In genomic region chr16:37653058-37653457, GRCm38 (mm10) we compare ENCODE assay signal across 9 mouse cellular contexts. TPM values are rescaled to one million over a fixed set of nuclear protein-coding genes. Genes with fewer than 3 reads are reported as not detected.
DNase-seq lines count a peak whose midpoint lies in the region; ATAC-seq and TF ChIP-seq lines count a peak whose summit lies in the region.
"Had no signal": no experiment of that assay in that cellular context is flagged by ENCODE, and none has a peak within 500 bp of the region (broad histone marks: within the 10 kb centered on the region; RNA-seq: fewer than 3 reads in every experiment).

No protein-coding gene starts in this region.

- 64% methylated on average over 1 of the region's 1 CpGs for WGBS in heart, postnatal 0 days
- 67% methylated on average over 1 of the region's 1 CpGs for WGBS in liver, embryonic 16.5 days (ENCODE audit: insufficient replicate concordance)

- TF ChIP-seq EP300 in heart, postnatal 0 days (IDR thresholded peaks at IDR 0.05; ENCODE audit: low read depth) = no peak

- H3ac ChIP-seq in C2C12 (ENCODE audit: control insufficient read depth, insufficient read length, low read depth) = no peak overlapping the region

- peaks cover 41% of the 10 kb centered on the region for H3K4me1 ChIP-seq in erythroblast, embryonic 14.5 days (ENCODE audit: control insufficient read depth)
- H3K4me1 ChIP-seq in heart, postnatal 0 days (ENCODE audit: control insufficient read depth, insufficient read depth) = peaks cover 17% of the 10 kb centered on the region
- H3K4me1 ChIP-seq in liver, embryonic 16.5 days (ENCODE audit: control insufficient read depth, low read depth, low read length) = peaks cover 21% of the 10 kb centered on the region

- peaks cover 28% of the 10 kb centered on the region for H3K79me3 ChIP-seq in C2C12 (ENCODE audit: low read depth)

- no peaks in the 10 kb centered on the region for H3K9me3 ChIP-seq in erythroblast, embryonic 14.5 days (ENCODE audit: control insufficient read depth, low read length)
- H3K9me3 ChIP-seq in heart, postnatal 0 days (replicated peaks; ENCODE audit: control insufficient read depth, low read length) = no peaks in the 10 kb centered on the region
- H3K9me3 ChIP-seq in liver, embryonic 16.5 days (replicated peaks; ENCODE audit: control insufficient read depth, low read length) = no peaks in the 10 kb centered on the region

- DNase-seq in heart, postnatal 0 days (ENCODE audit: low spot score) = no peak
- DNase-seq in adrenal gland, adult 2 months = no peak
- DNase-seq in lung, postnatal 10 days = no peak
- DNase-seq: right cerebral cortex, postnatal 14 days had no signal

- H3K4me3 ChIP-seq in erythroblast, embryonic 14.5 days (replicated peaks) = peak overlapping the region; percentile 91
- H3K4me3 ChIP-seq in C2C12 (ENCODE audit: insufficient read depth, poor library complexity, severe bottlenecking) = peak overlapping the region; percentile 69
- peak overlapping the region; percentile 76 for H3K4me3 ChIP-seq in heart, postnatal 0 days (ENCODE audit: low read depth, low read length)
- H3K4me3 ChIP-seq in liver, embryonic 16.5 days (ENCODE audit: low read depth, low read length) = peak overlapping the region; percentile 84

- peak overlapping the region; percentile 86 for H3K4me2 ChIP-seq in heart, postnatal 0 days (ENCODE audit: low read depth, low read length)
- peak overlapping the region; percentile 82 for H3K4me2 ChIP-seq in liver, embryonic 16.5 days (ENCODE audit: low read depth, low read length)

- no peak for TF ChIP-seq CTCF in C2C12 (IDR thresholded peaks at IDR 0.05; ENCODE audit: control insufficient read depth, insufficient read depth, insufficient read length)
- TF ChIP-seq CTCF in heart, postnatal 0 days (IDR thresholded peaks at IDR 0.05; ENCODE audit: low read depth) = no peak

- no peaks in the 10 kb centered on the region for H3K27me3 ChIP-seq in erythroblast, embryonic 14.5 days (ENCODE audit: control insufficient read depth)
- no peaks in the 10 kb centered on the region for H3K27me3 ChIP-seq in C2C12 (ENCODE audit: control insufficient read depth, insufficient read depth, insufficient read length)
- H3K27me3 ChIP-seq in heart, postnatal 0 days (ENCODE audit: control insufficient read depth, insufficient read depth, low read length) = no peaks in the 10 kb centered on the region
- no peaks in the 10 kb centered on the region for H3K27me3 ChIP-seq in liver, embryonic 16.5 days (ENCODE audit: control insufficient read depth, insufficient read depth, low read depth, low read length)

- H3K36me3 ChIP-seq in erythroblast, embryonic 14.5 days (ENCODE audit: control insufficient read depth) = peaks cover 30% of the 10 kb centered on the region
- H3K36me3 ChIP-seq in C2C12 (ENCODE audit: control insufficient read depth, insufficient read depth) = peaks cover 6% of the 10 kb centered on the region
- peaks cover 4% of the 10 kb centered on the region for H3K36me3 ChIP-seq in heart, postnatal 0 days (replicated peaks; ENCODE audit: control insufficient read depth, insufficient read depth, low read length)
- peaks cover under 1% of the 10 kb centered on the region; the same call in 1 of the 2 replicates for H3K36me3 ChIP-seq in liver, embryonic 16.5 days (ENCODE audit: control insufficient read depth, insufficient read depth)

- no peak overlapping the region for H3K27ac ChIP-seq in heart, postnatal 0 days (ENCODE audit: low read depth)
- no peak overlapping the region for H3K27ac ChIP-seq in liver, embryonic 16.5 days (ENCODE audit: low read length)

- no peak for ATAC-seq in erythroblast, adult 5-6 weeks (replicated peaks; ENCODE audit: low FRiP score, poor library complexity, severe bottlenecking)
- ATAC-seq in heart, postnatal 0 days (ENCODE audit: insufficient read depth, low read depth) = no peak
- ATAC-seq in liver, embryonic 16.5 days (ENCODE audit: low read depth) = no peak
- ATAC-seq in megakaryocyte progenitor cell, adult 5-6 weeks (replicated peaks; ENCODE audit: poor library complexity) = no peak

- peaks cover 49% of the 10 kb centered on the region for H3K79me2 ChIP-seq in C2C12 (ENCODE audit: control insufficient read depth, insufficient read depth)

- peak overlapping the region; percentile 87 for H3K9ac ChIP-seq in heart, postnatal 0 days (replicated peaks; ENCODE audit: low read depth, low read length)
- peak overlapping the region; percentile 22; the same call in 1 of the 2 replicates for H3K9ac ChIP-seq in liver, embryonic 16.5 days (ENCODE audit: low read depth, low read length)

TF ChIP-seq in C2C12, 6 proteins besides CTCF, POLR2A, EP300 and RAD21:
- TF ChIP-seq MYOG (IDR thresholded peaks at IDR 0.05; ENCODE audit: control insufficient read depth, extremely low read depth, insufficient read length) (no peak), USF1 (IDR thresholded peaks at IDR 0.05; ENCODE audit: low read depth) (no peak), FOSL1 (IDR thresholded peaks at IDR 0.05; ENCODE audit: insufficient read depth, low read length, poor library complexity, severe bottlenecking) (no peak), CEBPB (IDR thresholded peaks at IDR 0.05; ENCODE audit: low read depth) (no peak)

RNA-seq across cellular contexts. Expression of gene Ndufb4, which starts 1.2 kb away (rescaled TPM):
- 8.6 and 9.5 TPM in 2 replicates for polyA plus RNA-seq in erythroblast, embryonic 14.5 days (2012)
- total RNA-seq in erythroblast, adult 5-6 weeks (2015; ENCODE audit: low replicate concordance) = 15.7 and 28.2 TPM in 2 replicates
- 0.42 and 8.2 TPM in 2 replicates for total RNA-seq in erythroblast, adult 5-6 weeks (2017; ENCODE audit: low replicate concordance)
- polyA plus RNA-seq in C2C12 (2012; fragmentation: generic; extraction: Trizol) = 68.5 TPM
- 98.7 and 107 TPM in 2 replicates for total RNA-seq in heart, postnatal 0 days (2014; rRNA removed; ENCODE audit: low replicate concordance)
- polyA plus RNA-seq in heart, postnatal 0 days (2015; fragmentation: Nextera tagmentation; extraction: Ambion mirVana) = 242 and 274 TPM in 2 replicates
- polyA plus RNA-seq in liver, embryonic 16.5 days (2015; fragmentation: Nextera tagmentation; extraction: Ambion mirVana) = 27.8 and 31.2 TPM in 2 replicates
- 29.7 and 53.1 TPM in 2 replicates for total RNA-seq in megakaryocyte progenitor cell, adult 5-6 weeks (2015)
- total RNA-seq in megakaryocyte progenitor cell, adult 5-6 weeks (2017) = 13.1 and 26.8 TPM in 2 replicates
- total RNA-seq in adrenal gland, adult 2 months (2021) = 100 to 1,000 TPM; 138 to 192 TPM
- 67.4 and 80.6 TPM in 2 replicates for polyA plus RNA-seq in adrenal gland, adult 2 months (2012; rRNA removed)
